Mouse (Mus musculus) layer of hippocampus, adult 18-20 months (tissue): ENCODE results near the gene Pif1. TPM values are rescaled to one million over a fixed set of nuclear protein-coding genes. Genes with fewer than 3 reads are reported as not detected.

ENCODE experiments used
- DNase-seq, 2 experiments: peaks; one replicate each; pipeline ENCODE4 v3.0.0; 2022; ENCODE audit warnings: low spot score in 2 of 2
- total RNA-seq, 2 experiments: library from RNA; stranded (reverse); gene quantifications; 2 replicates each; pipeline ENCODE4 v1.2.3; 2021

Gene Pif1
- total RNA-seq, 2 experiments from 2014 or later: 0.12 TPM; not detected in 1

DNA sequence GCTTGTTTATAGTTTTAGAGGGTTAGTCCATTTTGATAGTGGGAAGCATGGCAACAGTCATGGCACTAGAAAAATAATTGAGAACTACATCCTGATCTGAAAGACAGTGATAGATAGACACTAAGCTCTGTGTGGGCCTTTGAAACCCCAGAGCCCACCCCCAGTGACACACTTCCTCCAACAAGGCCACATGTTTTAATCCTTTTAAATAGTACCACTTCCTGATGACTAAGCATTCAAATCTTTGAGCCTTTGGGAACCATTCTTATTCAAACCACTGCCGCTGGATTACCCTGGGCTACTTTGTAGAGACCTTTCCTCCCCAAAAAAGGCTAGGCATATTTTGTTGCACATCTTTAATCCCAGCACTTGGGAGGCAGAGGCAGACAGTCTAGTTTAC, 48.8 kb downstream of the Pif1 start:
- DNase-seq: no peak

DNA sequence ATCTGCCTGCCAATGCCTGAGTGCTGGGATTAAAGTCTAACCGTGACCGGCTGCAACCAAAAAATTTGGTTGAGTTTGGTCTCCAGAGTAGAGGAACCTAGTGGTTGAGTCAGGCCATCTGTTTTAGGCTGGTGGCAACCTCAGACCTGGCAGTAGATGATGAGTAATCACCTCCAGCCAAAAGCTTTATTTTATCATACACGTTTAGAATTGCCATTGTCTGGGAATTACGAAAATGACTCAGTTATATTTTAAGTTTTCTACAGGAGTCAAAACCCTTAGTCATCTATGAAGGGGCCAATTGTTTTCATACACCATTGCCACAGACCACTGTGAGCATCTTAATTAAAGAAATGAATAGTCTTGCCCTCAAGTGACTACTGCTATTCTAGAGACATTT, 50.0 kb downstream of the Pif1 start:
- DNase-seq: no peak

DNA sequence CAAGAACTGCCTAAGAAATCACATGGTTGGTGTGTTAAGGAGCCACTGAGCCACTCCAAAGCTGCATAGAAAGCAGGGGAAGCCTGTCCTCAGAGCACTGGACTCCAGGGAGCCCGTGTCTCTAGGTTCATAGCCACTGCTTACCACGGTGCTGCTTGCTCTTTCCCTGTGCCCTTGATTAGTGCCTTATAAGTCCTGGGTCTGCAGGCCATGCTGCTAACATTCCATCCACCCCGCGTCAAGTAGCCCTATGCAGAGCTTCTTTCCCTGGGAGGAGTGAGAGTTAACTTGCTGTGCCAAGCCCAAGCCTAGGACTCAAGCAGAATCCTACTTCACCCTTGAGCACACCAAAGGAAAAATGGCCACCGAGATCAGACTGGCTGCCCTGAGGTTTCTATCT, 52.1 kb downstream of the Pif1 start:
- DNase-seq: no peak

DNA sequence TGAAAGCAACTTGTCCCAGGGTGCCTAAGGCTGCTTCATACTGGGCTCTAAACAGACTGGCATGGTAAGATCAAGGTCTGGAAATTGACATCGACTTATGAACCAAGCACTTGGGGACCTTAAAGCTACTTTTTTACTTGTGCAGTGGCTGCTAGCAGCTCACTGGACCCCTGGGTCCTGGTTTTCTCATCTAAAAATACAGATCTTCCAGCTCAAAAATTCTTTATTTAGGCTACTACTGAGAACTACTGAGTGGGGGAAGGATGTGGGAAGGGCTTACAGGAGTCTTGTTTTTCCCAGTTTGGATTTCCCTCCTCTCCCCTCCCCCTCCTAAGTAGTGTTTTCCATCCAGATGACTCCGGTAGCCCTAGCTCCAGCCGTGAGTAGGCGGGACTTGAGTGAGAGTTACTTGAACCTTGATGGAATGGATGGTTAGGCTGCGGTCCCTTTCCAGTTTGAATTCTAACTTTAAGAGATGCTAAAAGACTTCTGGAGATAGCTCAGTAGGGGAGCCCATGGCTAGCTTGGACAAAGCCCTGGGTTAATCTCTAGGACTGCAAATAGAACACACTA, 54.0 kb downstream of the Pif1 start:
- DNase-seq: no peak

DNA sequence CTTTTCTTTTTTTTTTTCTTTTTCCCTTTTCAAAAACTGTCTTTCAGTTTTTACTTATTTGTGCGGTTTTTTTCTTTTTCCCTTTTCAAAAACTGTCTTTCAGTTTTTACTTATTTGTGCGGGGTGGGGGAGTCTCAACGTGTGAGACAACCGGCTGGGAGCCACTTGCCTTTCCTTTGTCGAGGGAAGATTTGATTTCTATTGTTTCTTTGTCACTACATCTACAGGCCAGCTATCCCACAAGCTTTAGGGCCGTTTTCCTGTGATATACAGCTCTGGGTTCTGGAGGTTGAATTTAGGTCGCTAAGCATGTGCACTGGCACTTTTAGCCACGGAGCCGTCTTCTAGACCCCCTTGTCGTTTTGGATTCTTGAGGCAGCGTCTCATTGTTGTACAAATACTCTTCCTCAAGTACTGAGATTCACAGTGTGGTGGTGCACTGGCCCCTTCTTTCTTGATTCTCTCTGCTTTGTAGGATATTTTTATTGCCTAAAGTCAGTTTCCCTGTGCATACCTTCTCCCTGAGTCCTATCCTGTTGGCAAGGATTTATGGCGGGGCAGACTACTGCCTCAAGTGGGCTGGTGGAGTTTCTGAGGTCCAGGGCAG, 54.6 kb downstream of the Pif1 start:
- no peak for DNase-seq

DNA sequence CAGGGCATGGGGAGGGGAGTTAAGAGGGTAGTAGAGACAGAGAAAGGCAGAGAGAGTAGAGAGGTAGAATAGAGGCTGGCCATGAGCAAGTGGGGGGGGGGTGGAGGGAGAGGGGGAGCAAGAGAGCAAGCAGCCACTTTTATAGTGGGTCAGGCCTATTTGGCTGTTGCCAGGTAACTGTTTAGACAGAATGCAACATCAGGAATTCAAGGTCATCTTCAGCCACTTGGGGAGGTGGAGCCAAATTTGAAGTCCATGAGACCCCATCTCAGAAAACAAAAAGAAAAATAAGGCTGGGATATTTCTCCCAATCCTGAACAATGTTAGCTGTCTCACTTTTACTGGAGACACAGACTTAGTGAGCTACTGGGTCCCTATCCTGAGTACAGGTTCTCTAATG, 55.6 kb downstream of the Pif1 start:
- DNase-seq: no peak

DNA sequence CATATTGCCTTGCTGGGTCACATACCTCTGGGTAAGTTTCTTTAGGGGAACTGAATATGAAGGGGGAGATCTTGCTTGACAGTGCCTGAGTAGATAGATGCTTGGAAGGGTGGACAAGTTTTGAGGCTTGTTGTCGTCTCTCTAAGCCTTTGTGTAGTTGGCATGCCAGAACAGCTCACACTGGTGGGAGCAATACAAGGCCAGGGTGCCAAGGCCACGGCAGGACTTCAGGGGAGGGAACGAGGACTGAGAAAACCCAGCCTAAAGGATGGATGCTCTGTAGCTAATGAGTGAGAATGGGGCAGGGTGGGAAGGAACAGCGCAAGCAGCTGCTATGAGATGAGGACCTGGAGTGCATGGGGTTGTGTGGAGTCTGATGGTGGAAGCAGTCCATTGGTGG, 58.0 kb downstream of the Pif1 start:
- no peak for DNase-seq

Other genes starting within 250 kb of the Pif1 start
- gene Pdcd7, start 241.1 kb upstream of the Pif1 start, total RNA-seq: 10 to 100 TPM; 27.5 to 27.8 TPM
- 1 to 10 TPM; 3.2 to 3.6 TPM for gene Ubap1l, start 226.1 kb upstream of the Pif1 start, total RNA-seq
- gene Kbtbd13, start 195.5 kb upstream of the Pif1 start, total RNA-seq: under 1 TPM; 0.25 TPM
- gene Rasl12, start 188.7 kb upstream of the Pif1 start, total RNA-seq: 1 to 10 TPM; 2.4 to 2.8 TPM
- not detected for gene Slc51b, start 164.2 kb upstream of the Pif1 start, total RNA-seq
- 10 to 100 TPM; 17.1 to 18.0 TPM for gene Mtfmt, start 151.4 kb upstream of the Pif1 start, total RNA-seq
- 10 to 100 TPM; 33.0 to 34.1 TPM for gene Spg21, start 126.2 kb upstream of the Pif1 start, total RNA-seq
- gene Ankdd1a, start 67.0 kb upstream of the Pif1 start, total RNA-seq: 1 to 10 TPM; 3.6 to 3.7 TPM
- gene Plekho2, start 7.1 kb upstream of the Pif1 start, total RNA-seq: 10 to 100 TPM in 1 of 2 experiments, 1 to 10 TPM in 1; 7.7 to 11.7 TPM
- 1 to 10 TPM; 2.2 to 3.2 TPM for gene Rbpms2, start 42.5 kb downstream of the Pif1 start, total RNA-seq
- 100 to 1,000 TPM; 215 to 217 TPM for gene Oaz2, start 80.8 kb downstream of the Pif1 start, total RNA-seq
- gene Zfp609, start 240.4 kb downstream of the Pif1 start, total RNA-seq: 10 to 100 TPM; 56.2 to 58.6 TPM